8 mouse cellular contexts compared by ENCODE assay signal in the genomic region with DNA sequence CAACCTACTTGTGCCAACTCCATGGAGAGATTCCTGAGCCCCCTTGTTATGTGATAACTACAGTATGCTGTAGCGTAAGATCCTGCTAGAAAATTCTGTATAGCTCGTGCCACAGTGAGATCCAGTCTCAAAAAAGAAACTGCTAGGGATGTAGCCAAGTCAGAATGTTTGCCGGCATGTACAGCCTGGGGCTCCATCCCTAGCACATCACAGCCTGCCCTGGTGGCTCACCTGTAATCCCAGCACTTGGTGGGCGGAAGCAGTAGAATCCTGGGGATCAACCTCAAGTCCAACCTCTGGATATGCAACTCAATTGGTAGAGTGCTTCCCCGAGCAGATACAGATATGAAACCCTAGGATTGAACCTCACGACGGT. TPM values are rescaled to one million over a fixed set of nuclear protein-coding genes. Genes with fewer than 3 reads are reported as not detected.
DNase-seq lines count a peak whose midpoint lies in the region; ATAC-seq lines count a peak whose summit lies in the region.

No protein-coding gene starts in this region.

- H3K27ac ChIP-seq in hindbrain, embryonic 15.5 days (replicated peaks), result peak overlapping the region; percentile 93
- peak overlapping the region; percentile 93 for H3K27ac ChIP-seq in midbrain, embryonic 16.5 days (ENCODE audit: low read length)

- 17% methylated on average over 7 of the region's 7 CpGs for WGBS in hindbrain, embryonic 15.5 days
- WGBS in midbrain, embryonic 16.5 days, result 16% methylated on average over 7 of the region's 7 CpGs

- peak overlapping the region; percentile 52 for H3K9ac ChIP-seq in hindbrain, embryonic 15.5 days
- peak overlapping the region; percentile 69 for H3K9ac ChIP-seq in midbrain, embryonic 16.5 days (ENCODE audit: low read depth, low read length)

- peaks cover 29% of the 10 kb centered on the region for H3K4me1 ChIP-seq in hindbrain, embryonic 15.5 days (replicated peaks)
- H3K4me1 ChIP-seq in midbrain, embryonic 16.5 days (ENCODE audit: control insufficient read depth, insufficient read depth, low read length), result peaks cover 29% of the 10 kb centered on the region

- DNase-seq in layer of hippocampus, adult 9-10 months (ENCODE audit: low spot score), result peak; percentile 35
- DNase-seq in layer of hippocampus, postnatal 25 days (ENCODE audit: extremely low spot score in 1 of 2, low spot score in 1 of 2), result no peak
- no peak for DNase-seq in embryo, embryonic 11 days
- no peak for DNase-seq in right cerebral cortex, postnatal 25 days
- no peak for DNase-seq in urinary bladder, adult 18-20 months (ENCODE audit: low spot score in 2 of 2)

- H3K27me3 ChIP-seq in hindbrain, embryonic 15.5 days, result no peaks in the 10 kb centered on the region
- no peaks in the 10 kb centered on the region for H3K27me3 ChIP-seq in midbrain, embryonic 16.5 days (ENCODE audit: control insufficient read depth, insufficient read depth, low read depth, low read length)

- H3K4me3 ChIP-seq in hindbrain, embryonic 15.5 days, result peak overlapping the region; percentile 83
- H3K4me3 ChIP-seq in midbrain, embryonic 16.5 days (ENCODE audit: low read depth, low read length), result peak overlapping the region; percentile 53

- H3K36me3 ChIP-seq in hindbrain, embryonic 15.5 days, result no peaks in the 10 kb centered on the region
- no peaks in the 10 kb centered on the region for H3K36me3 ChIP-seq in midbrain, embryonic 16.5 days (ENCODE audit: control insufficient read depth, insufficient read depth, low read length)

- no peaks in the 10 kb centered on the region for H3K9me3 ChIP-seq in hindbrain, embryonic 15.5 days
- no peaks in the 10 kb centered on the region for H3K9me3 ChIP-seq in midbrain, embryonic 16.5 days (replicated peaks; ENCODE audit: control insufficient read depth, low read length, poor library complexity, severe bottlenecking)

- H3K4me2 ChIP-seq in hindbrain, embryonic 15.5 days, result peak overlapping the region; percentile 89
- peak overlapping the region; percentile 75 for H3K4me2 ChIP-seq in midbrain, embryonic 16.5 days (ENCODE audit: low read length)

- ATAC-seq in common myeloid progenitor, adult 5-6 weeks (replicated peaks; ENCODE audit: low read depth, poor library complexity, severe bottlenecking), result 0 out of 2 replicates have a peak, but pooled peaks have one; percentile 3
- ATAC-seq in hindbrain, embryonic 15.5 days (ENCODE audit: low FRiP score, low read depth), result no peak
- peak; percentile 38; the same call in 1 of the 2 replicates for ATAC-seq in midbrain, embryonic 16.5 days

RNA-seq across cellular contexts. Expression of a gene that starts 0.5 kb away (rescaled TPM):
- total RNA-seq in layer of hippocampus, postnatal 25 days (2021), result 100 to 1,000 TPM; 409 to 455 TPM
- total RNA-seq in common myeloid progenitor, adult 5-6 weeks (2017), result 113 and 129 TPM in 2 replicates
- 404 and 446 TPM in 2 replicates for polyA plus RNA-seq in hindbrain, embryonic 15.5 days (2015; fragmentation: Nextera tagmentation; extraction: Ambion mirVana)
- 378 and 409 TPM in 2 replicates for polyA plus RNA-seq in midbrain, embryonic 16.5 days (2015; fragmentation: Nextera tagmentation; extraction: Ambion mirVana)
